Mouse (Mus musculus) c-Kit-positive CD71-positive TER-119-positive erythroid progenitor cells, embryonic 14.5 days (primary cell): ENCODE results near the gene Pex5.

Source experiments
- DNase-seq: peaks from one replicate; pipeline ENCODE4 v3.0.0-alpha.2; 2013; ENCODE audit warnings: low spot score

Gene Pex5

DNA sequence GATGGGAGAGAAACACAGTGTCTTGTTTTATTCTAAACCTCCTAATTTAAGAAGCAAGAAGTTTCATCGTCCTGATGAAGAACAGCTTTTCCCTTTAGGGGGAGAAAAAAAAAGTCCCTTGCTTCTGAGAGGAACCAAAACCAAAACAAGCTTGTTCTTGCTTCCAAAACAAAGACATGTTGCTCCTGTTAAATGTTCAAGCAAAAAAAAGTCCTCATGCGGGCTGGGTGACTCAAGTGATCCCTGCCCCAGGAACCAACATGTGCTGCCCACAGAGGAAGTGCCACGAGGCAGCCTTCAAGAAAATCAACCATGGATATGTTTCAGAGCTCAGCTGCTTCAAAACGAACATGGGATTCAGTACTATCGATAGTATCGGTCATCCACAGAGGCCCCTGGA is 55.9 kb downstream of the Pex5 start:
- DNase-seq: no peak

DNA sequence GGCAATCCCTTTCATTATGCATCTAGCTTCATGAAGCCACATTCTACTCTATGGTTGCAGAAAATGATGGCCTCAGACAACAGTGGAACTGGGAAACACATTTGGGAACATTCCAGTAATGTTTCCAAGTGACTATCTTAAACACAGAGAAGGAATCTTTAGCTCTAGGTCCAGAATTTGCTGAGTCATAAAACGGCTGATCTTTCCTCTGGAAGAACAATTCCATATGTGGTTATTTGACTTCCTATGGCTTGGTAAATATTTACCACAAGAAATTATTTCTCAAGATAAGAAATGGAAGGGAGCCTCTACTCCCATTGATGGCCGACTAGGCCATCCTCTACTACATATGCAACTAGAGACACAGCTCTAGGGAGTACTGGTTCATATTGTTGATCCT is 61.6 kb downstream of the Pex5 start:
- no peak for DNase-seq
